Mouse (Mus musculus): ENCODE results near the gene Il4. TPM values are rescaled to one million over a fixed set of nuclear protein-coding genes. Genes with fewer than 3 reads are reported as not detected.

The Il4 gene
- total RNA-seq, 2 experiments from 2014 or later = not detected

DNA sequence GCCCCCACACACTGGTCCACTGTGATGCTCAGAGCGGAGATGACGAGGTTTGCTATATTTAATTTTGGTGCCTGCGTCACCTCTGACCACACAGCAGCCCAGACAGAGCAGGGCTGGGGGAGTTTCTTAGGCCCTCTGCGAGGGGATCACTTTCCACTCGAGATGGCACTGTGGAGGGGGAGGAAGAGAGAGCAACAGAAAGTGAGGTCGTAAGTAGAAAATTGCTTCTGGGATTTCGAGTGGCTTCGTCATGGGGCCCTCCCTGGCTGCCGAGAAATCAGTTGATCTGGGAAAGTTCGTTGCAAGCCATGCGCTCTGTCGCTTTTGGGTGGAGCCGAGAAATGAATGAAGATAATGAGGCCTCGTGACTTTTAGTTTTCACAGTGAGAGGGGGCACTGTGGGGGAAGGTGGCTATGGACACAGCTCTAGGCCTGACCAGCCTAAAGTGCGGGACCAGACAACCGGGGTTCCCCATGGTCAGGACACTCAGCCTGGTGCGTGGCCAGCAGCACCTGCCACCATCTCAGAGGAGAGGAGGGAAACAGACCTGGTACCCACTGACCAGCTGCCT is 8.4 kb upstream of the Il4 start:
- intact Hi-C loops (cut with DNase I) = loop anchor here (2.0 kb wide), 1 partner anchor 42 kb away; no protein-coding TSS in a partner anchor
- DNase-seq = no peak

DNA sequence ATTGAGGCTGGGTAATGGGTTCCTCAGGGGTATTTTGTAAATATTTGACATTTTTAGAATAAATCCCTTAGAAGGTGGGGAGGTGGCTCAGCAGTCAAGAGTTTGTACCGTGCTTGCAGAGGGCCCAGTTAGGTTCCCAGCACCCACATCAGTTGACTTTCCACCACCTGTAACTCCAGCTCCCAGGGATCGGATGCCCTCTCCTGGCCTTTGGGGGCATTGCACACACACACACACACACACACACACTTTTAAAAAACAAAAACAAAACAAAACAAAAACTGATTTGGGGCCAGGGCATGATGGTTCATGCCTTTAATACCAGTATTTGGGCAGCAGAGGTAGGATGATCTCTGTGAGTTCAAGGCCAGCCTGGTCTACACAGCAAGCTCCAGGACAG is 5.7 kb upstream of the Il4 start:
- DNase-seq = no peak

DNA sequence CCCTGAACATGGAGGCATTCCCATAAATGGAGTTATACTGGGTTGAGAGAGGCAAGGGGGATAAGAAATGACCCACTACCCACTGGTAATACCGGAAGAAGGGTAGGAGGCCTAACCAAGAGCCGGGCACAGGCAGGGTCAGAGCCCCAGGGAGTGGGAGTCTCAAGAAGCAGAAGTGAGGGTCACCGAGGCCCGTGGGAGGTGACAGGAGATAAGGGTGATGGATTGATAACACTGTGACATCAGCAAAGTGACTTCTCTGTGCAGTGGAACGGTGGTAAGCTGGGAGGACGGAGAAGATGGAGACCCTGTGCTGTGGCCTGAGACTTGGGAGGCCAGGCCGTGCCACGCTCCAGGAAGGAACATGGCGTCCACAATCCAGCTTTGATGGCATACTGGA is 5.1 kb upstream of the Il4 start:
- intact Hi-C loops (cut with DNase I) = no loop called here
- DNase-seq = no peak

More for the DNA sequence above, 5.7 kb upstream of the Il4 start:
- intact Hi-C loops (cut with DNase I) = no loop called here

DNA sequence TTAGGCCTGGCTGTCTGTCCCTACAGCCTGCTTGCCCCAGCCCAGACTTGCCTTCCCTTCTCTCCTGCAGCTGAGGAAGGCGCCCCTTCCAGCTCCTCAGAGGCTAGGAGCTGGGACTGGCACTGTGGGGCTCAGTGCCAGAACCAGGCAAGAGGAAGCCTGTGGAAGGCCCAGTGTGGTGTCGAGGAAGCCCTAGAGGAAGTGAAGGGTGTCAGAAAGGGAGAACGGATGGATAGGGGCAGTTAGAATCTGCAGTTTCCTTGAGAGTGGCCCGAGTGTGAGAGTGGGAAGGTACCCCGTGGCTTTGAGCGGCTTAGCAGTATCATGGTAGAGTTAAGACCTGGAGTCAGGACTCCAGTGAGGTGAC is 4.0 kb upstream of the Il4 start:
- DNase-seq = no peak
- intact Hi-C loops (cut with DNase I) = no loop called here

DNA sequence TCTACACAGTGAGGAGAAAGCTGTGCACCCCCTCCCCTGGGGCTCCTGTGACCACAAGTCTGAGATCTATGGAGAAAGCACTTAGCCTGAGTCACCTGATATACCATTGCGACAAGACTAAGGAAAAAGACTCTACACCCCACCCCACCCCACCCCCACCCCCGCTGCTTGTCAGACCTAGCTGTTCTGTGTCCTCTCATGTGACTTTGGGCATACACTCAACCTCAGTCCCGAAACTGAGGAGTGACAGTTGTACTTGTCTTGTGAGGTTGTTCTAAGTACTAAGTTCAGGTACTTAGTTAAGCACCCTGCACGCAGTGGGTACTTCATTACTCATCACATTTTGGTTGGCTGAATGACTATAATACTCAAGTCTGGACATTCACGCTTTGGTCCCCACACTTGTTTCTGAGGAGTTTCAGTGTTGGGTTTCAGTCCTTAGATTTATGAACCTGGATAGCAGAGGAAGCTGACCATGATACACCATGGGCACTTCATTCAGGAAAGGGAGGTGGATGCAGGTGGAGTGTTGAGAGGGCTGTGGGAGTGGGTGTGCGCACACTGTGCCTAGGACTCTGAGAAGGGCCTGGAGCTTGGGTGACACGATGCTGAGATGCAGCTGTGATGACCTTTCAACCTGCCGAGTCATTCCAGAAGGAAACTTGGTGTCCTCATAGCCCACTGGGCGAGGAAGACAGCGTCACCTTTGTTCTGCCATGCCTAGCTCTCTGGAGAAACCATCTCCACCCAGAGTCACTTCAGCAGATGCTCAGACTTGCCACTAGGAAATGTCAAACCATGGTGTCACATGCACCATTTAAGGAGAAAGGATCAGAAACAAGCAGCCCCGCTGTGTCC is 3.3 kb upstream of the Il4 start:
- intact Hi-C loops (cut with DNase I) = no loop called here
- DNase-seq = no peak

DNA sequence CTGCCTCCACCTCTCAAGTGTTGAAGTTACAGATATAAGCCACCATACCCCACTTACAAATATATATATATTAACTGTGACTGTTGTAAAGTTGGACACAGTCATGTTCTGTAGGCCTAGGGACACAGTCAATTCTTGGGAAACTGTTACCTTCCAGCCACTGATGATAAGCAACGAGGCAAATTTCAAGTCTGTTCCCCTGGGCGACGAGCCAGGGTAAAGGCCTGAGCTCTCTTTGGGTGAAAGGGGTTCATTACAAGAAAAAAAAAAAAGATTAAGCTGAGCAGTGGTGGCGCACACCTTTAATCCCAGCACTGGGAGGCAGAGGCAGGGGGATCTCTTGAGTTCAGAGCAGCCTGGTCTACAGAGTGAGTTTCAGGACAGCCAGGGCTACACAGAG is 1.6 kb upstream of the Il4 start:
- intact Hi-C loops (cut with DNase I) = no loop called here
- DNase-seq = no peak

DNA sequence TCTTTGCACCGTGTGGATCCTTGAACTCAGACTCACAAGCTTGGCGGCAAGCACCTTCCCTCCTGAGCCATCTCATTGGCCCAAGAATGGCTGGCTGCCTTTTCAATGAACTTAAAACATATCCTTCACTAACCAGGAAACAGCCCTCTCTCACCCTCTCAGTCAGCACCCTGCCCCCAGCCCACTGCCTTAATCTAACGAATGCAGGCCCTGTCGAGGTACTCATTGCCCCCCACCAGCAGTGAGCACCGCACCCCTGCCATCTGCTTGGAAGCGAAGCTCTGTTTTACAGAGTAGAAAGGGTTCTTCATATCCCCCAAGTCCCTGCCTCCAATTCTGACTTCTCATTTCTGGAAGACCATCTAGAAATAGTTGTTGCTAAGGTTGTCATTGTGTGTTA is 959 bp upstream of the Il4 start:
- intact Hi-C loops (cut with DNase I) = no loop called here
- no peak for DNase-seq

DNA sequence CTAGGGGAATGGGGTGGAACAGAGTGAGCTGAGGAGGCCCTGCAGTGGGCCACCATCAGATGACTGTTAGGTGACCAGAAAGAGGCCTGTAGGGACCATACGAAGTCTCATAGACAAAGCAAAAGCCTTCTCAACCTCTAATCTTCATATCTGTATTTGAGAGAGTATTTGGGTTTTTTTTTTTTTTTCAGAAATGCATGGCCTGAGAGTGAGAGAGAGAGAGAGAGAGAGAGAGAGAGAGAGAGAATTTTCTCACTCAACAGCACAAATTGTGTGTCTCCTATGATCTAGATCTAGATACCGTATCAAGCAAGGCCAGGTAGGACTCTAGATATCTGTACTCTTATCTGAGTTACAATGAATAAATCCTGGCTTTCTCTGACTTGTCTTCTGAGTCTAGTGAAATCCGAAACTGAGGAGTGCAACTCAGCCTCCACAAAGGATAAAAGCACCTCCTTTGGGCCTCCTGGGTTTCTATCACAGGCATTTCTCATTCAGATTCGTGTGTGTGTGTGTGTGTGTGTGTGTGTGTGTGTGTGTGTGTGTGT is 833 bp downstream of the Il4 start:
- intact Hi-C loops (cut with DNase I) = no loop called here
- no peak for DNase-seq

DNA sequence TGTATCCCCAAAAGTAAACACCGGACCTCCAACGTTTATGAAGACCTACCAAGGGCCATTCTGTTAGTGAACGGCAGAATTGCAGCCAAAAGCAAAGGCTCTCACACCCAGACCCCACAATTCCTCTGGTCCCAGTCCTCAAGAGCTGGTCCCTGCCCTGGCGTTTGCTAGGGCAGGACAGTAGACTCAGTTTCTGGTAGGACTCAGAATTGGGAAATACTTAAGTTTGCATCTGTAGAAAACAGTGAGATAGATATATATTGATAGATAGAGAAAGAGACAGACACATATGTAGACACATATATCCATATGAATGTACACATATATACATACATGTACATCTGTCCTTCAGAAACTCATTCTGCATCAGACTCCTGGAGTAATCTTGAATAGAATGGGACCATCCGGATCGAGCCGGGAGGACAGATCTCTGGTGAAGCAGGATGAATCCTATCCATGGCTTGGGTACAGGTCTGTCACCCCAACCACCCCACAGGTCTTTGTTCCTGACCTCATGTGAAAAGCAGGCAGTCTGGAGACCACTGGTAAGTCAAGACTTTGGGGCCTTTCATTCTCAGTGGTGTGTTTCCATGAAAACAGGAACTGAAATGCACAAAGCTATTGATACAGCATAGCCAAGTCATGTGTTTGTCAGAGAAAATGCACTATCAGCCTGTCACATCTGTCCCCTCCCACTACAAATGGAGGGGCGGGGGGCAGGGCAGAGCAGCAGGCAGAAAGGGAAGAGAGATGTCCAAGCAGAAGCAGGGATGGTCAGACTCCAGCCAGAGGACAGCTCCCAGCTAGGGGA is 1.5 kb downstream of the Il4 start:
- DNase-seq = no peak
- intact Hi-C loops (cut with DNase I) = no loop called here

DNA sequence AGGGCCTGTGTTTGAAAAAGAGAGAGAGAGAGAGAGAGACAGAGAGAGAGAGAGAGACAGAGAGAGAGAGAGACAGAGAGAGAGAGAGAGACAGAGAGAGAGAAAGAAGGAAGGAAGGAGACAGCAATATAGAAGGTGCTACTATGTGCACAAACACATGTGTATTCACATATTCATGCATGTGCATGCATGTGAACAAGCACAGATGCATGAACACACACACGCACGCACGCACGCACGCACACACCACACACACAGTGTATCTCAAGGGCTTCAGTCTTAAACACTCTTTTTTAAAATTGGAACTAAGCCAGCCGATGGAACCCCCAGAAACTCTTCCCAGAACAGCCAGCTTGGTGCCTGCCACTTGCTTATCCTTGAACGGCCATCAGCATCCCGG is 2.9 kb downstream of the Il4 start:
- intact Hi-C loops (cut with DNase I) = no loop called here

DNA sequence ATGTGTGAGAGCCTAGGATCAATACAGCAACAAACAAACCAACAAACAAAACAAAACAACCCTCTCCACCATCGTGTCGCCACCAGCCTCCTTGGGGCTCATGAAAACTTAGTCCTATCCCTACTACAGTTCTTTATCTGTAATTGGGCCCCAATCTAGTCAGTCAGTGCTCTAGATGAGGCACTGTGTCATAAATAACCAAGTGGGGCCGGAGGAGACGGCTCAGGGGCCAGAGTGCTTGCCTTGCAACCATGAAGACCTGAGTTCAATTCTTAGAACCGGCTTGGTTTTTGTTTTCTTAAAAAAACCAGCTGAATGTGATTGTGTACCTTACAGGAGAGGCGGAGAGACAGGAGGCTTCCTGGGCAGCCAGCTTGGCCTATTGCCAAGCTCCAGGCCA is 3.3 kb downstream of the Il4 start:
- intact Hi-C loops (cut with DNase I) = no loop called here
- DNase-seq = no peak

More for the DNA sequence above, 2.9 kb downstream of the Il4 start:
- no peak for DNase-seq

DNA sequence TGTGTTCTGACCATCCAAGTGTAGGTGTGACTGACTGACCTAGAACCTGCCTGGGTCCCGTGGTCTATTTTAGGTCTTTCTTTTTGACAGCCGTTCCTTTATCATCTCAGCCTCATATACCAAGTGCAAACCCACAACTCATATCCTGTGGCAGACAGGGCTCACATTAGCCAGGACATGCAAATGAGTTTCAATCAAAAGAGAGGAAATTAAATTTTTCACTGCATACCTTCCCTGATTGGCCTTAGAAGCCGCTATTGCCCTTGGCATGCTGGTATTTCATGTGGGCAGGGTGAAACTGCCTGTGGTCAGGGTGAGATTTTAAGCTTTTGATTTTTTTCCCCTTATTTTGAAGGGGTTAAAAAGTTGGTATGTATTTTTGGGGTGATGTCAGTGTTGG is 8.8 kb downstream of the Il4 start:
- DNase-seq = no peak
- intact Hi-C loops (cut with DNase I) = no loop called here

DNA sequence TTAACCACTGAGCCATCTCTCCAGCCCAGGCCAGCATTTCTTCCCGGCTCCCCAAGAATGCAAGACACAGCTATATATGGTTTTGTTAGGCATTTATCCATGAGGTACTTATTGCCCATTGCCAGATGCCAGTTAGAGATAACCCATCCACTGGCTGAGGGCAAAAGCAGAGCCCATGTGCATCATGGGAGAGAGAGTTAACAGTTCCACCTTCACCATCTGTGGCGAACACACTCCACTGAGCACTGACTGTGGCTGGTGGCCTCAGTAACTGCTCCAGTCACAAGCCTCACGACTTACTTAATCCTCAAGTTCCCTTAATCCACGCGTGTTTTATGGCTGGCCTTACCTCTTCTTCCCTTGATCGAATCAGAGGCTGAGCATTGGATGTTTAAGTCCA is 9.2 kb downstream of the Il4 start:
- intact Hi-C loops (cut with DNase I) = no loop called here
- DNase-seq = no peak

DNA sequence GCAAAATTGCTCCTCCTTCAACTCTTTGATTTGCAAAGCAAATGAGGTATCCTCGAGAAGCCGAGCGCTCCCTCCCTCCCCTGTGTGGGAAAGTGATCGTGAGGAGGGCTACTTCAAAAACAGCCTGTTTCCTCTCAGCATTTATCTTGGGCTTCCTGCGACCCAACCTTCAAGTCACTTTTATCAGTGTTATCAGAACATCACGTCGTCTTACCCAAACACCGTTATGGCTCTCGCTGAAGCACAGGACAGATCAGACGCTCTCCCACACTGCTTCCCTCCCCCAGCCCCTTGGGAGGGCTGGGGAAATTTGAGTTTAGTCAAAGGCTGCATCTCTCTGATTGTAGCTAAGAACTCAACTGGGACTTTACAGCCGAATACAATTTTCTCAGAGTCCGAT is 12.9 kb downstream of the Il4 start:
- intact Hi-C loops (cut with DNase I) = no loop called here
- DNase-seq = no peak

DNA sequence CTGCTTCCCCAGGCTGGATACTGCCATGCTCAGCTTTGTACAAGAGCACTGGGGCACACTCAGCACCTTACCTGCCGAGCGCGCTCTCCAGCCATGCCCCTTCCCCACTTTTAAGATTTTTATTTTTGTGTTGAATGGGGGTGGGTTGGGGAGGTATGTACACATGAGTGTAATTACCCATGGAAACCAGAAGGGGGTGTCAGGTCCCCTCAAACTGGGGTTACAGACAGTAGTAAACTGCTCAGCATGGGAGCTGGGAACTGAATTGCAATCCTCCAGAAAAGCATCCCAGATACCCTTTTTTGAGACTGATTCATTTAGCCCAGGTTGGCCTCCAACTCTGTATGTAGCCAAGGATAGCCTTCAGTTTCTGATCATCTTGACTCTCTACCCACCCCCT is 13.5 kb downstream of the Il4 start:
- no peak for DNase-seq
- intact Hi-C loops (cut with DNase I) = no loop called here

DNA sequence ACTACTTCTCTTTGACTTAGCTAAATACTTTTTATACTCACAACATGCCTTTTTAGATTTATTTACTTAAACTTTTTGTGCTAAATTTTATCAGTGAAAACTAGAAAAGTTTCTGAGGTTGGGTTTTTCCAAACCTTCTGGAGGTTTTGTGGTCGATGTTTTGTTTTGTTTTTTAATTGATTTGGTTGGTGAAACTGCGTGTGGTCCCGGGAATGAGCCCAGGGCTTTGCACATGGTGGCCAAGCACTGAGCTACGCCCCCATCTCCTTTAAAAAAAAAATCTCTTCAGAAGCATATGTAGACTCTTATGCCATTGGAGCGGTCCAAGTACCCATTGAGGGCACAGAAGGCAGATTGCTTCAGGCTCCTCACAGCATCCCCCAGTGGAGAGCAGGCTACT is 27.4 kb downstream of the Il4 start:
- intact Hi-C loops (cut with DNase I) = no loop called here
- DNase-seq = no peak

DNA sequence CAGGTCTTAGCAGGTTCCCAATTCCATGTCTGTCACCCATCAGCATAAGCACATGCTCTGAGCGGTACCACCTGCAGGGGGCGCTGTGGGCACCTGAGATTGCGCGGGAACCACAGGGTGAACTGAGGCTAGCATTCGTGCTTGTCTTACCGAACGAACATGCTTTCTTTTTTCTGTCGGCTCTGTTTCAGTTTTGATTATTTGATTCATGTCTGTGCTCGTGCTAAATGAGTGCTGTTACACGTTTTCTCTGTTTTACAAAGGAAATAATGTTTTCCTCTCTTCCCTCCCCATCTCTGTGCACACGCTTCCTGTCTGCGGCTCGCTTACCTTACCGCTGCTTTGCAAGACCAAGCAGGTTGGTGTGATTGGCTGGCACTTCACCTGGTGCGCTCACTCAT is 28.1 kb downstream of the Il4 start:
- intact Hi-C loops (cut with DNase I) = no loop called here
- peak; percentile 28 to 49 for DNase-seq

DNA sequence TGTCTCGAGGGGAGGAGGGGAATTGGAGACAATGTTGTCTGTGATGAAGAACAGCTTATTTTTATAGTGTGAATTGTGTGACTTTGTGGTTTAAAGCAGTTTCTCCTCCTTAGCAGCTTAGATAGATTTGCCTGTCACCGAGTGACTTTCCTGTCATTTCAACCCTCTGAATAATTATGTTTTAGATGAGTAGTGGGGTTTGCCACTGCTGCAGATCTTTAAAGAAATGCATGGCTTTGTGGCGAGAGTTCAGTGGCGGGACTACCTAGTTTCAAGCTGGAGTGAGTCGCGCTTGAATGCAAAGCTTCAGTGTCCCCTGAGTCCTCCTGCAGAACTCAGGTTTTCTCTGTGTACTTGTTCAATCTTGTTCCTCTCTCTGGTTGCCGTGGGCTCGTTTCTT is 30.2 kb downstream of the Il4 start:
- intact Hi-C loops (cut with DNase I) = loop anchor here (5.0 kb wide), 1 partner anchor 149 kb away; no protein-coding TSS in a partner anchor
- no peak for DNase-seq

DNA sequence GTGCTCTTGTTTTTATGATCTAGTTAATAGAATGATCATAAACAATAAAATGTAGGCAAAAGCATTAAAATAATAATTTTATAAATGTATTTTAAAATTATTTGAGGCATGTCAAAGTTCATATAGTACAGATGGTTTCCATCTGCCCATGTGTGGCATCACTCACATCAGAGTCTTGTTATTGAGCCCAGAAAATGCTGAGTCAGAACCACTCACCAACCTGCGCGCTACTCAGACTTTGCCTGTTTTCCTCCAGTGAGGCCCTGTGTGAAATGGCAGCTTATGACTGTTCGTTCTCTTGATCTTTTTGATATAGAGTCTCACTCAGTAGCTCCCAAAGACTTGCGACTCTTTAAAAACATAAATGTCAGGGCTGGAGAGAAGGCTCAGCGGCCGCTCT is 33.0 kb downstream of the Il4 start:
- intact Hi-C loops (cut with DNase I) = loop anchor here (2.0 to 5.0 kb wide), 2 partner anchors 41 to 152 kb away; no protein-coding TSS in a partner anchor
- no peak for DNase-seq

DNA sequence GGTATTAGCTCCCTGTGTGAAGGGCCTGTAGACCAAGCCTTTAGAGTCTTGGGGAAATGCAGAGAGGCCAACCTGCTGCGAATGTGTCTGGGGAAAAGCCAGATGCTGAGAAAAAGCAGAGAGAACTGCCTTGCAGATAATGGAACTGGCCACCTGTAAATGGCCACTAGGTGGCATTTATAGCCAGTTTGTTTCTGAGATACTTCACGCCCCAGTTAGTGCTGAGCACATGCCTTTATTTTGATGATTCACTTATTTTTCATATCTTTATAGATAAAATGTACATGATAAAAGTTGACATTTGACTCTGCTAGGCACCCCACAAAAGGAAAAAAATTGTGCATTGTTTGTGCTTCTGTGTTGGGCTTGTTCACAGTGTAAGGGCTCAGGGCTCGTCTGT is 33.6 kb downstream of the Il4 start:
- intact Hi-C loops (cut with DNase I) = loop anchor here (2.0 to 5.0 kb wide), 3 partner anchors 42 to 152 kb away; partner anchors contain the start of gene Gm9837
- peak in 1 of 2 experiments; percentile 15 for DNase-seq

DNA sequence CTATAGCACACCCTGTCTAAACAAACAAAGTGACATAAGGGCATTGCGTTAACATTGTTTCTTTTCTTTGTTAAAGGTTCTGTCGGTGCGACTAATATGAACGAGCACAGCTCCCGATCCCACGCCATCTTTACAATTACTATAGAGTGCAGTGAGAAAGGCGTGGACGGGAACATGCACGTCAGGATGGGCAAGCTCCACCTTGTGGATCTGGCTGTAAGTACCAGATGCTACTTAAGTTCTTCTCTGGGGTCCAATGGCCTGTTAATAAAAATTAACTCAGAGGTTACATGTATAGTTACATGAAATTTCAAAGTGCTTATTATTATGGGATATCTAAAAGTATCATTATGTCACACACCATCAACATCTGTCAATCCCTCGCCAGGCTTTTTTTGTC is 35.3 kb downstream of the Il4 start:
- DNase-seq = no peak
- intact Hi-C loops (cut with DNase I) = loop anchor here (5.0 kb wide), 1 partner anchor 111 kb away; the partner anchor contains the start of gene Gm9837
